Comparison of ENCODE assay signal across 18 mouse cellular contexts in the genomic region with DNA sequence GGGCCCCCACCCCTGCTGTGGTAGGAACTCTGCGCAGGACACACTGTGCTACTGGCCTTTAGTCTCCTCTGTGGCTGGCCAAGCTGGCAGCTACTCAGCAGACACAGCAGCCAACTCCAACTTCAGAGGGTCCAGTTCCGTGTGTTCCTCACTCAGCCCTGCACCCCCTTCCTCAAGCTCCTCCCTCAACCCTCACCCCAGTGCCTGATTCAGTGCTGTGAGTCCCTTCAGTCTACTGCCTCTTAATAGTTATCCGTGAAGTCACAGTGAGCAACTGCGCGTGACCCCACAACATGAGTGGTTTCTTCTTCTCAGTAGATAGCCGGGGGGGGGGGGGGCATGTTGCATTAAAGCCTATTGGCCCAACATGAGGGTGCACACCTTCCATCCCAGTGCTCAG. TPM values are rescaled to one million over a fixed set of nuclear protein-coding genes. Genes with fewer than 3 reads are reported as not detected.
"Had no signal": no experiment of that assay in that cellular context is flagged by ENCODE, and none has a peak within 500 bp of the region (broad histone marks: within the 10 kb centered on the region; RNA-seq: fewer than 3 reads in every experiment).

No protein-coding gene starts in this region.

- H3K9me3 ChIP-seq: limb, embryonic 12.5 days; lung, embryonic 15.5 days; midbrain, embryonic 12.5 days had no signal

- DNase-seq: kidney, adult 2 months; layer of hippocampus, adult 9-11 months; layer of hippocampus, postnatal 36 days; lung, postnatal 14 days; thymus, postnatal 36 days had no signal

- H3K27me3 ChIP-seq: limb, embryonic 12.5 days; lung, embryonic 15.5 days had no signal

- H3K36me3 ChIP-seq: limb, embryonic 12.5 days; lung, embryonic 15.5 days; midbrain, embryonic 12.5 days had no signal

- ATAC-seq: intestine, embryonic 16.5 days had no signal

- H3K4me2 ChIP-seq: limb, embryonic 12.5 days; lung, embryonic 15.5 days; midbrain, embryonic 12.5 days had no signal

- H3K4me3 ChIP-seq: limb, embryonic 12.5 days; lung, embryonic 15.5 days; megakaryocyte, embryonic 14.5 days; midbrain, embryonic 12.5 days had no signal

- H3K9ac ChIP-seq: limb, embryonic 12.5 days; lung, embryonic 15.5 days; midbrain, embryonic 12.5 days had no signal

- H3K27ac ChIP-seq: limb, embryonic 12.5 days; lung, embryonic 15.5 days; macrophage; midbrain, embryonic 12.5 days had no signal

- H3K4me1 ChIP-seq: limb, embryonic 12.5 days; lung, embryonic 15.5 days; megakaryocyte, embryonic 14.5 days; midbrain, embryonic 12.5 days had no signal

RNA-seq across cellular contexts. Expression of gene Theg, which starts 13.5 kb away (rescaled TPM):
- total RNA-seq: left cerebral cortex, postnatal 25 days; liver, adult 2 months; midbrain, postnatal 0 days had no signal
- polyA plus RNA-seq: intestine, embryonic 16.5 days; kidney, adult 2 months; kidney, embryonic 16.5 days; limb, embryonic 12.5 days; liver, adult 2 months; liver, embryonic 16.5 days; lung, embryonic 15.5 days; macrophage; midbrain, embryonic 12.5 days; midbrain, postnatal 0 days; neural tube, embryonic 14.5 days; thymus, postnatal 0 days had no signal

RNA-seq across cellular contexts. Expression of gene C2cd4c, which starts 40.2 kb away (rescaled TPM):
- total RNA-seq: liver, adult 2 months had no signal
- polyA plus RNA-seq: limb, embryonic 12.5 days; liver, embryonic 16.5 days; lung, embryonic 15.5 days; macrophage; thymus, postnatal 0 days had no signal
